Mouse (Mus musculus): ENCODE results near the gene Hand2.

GRCm38 (mm10) chr8:57340840-57341540, 20.2 kb downstream of the Hand2 start:
- TF ChIP-seq POLR2A (IDR thresholded peaks at IDR 0.05; ENCODE audit: insufficient read depth, low read depth, low read length) (no peak), CTCF (IDR thresholded peaks at IDR 0.05; ENCODE audit: insufficient read depth, low read depth, low read length) (no peak)

All from olfactory bulb, adult 2 months (tissue).